Mouse (Mus musculus) right cerebral cortex, postnatal 14 days (tissue): Measurements from ENCODE around the gene Eif3l.

Experiments used
- DNase-seq: peaks from one replicate; pipeline ENCODE4 v3.0.0; 2022

Eif3l gene

DNA sequence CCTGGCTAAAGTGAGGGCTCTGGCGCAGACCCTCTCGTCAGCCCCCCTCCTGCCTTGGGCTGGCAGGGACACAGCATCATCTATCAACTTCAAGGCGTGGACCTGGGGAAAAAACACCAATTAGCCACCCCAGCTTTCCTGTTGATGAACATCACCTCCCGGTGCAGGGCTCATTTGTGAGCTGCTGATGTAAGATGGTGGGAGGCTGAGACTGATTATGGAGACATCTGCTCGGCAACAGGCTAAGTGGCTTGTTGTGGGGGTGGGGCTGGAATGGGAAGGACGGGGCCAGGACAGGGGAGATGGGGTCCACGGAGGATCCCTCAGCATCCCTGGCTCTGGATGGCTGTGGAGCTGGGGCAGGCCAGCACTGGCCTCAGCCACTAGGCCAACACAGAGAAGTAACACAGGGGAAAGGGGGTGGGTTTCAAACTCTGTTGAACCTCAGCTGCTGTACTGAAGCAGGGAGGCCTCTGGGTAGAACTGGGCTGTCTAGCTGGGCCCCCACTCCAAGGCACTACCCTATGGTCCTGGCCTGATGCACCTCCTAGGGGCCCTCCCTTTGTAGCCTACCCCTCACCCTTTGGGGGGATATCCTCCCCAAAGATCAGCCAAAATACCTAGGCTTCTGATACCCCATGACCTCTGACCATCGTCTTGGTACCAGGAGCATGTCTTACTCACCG lies 24.7 kb upstream of the Eif3l start:
- DNase-seq, result no peak

DNA sequence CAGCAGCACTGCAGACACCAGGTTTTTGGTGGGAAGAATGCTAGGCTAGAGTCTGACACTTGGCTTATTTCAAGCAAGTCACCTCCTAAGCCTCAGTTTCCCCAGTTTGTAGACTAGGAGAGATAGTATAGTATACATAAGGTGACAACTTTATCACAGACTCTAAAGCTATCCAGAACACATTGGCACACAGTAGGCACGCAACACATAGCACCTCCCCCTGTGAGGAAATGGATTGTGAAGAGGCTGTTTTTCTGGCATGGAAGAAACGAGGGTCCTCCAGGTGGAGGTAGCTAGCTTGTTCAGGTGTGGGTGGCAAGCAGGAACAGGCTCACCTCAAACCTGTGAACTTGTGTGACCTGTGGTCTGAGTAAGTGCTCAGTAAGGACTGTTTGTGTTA lies 24.0 kb upstream of the Eif3l start:
- no peak for DNase-seq

DNA sequence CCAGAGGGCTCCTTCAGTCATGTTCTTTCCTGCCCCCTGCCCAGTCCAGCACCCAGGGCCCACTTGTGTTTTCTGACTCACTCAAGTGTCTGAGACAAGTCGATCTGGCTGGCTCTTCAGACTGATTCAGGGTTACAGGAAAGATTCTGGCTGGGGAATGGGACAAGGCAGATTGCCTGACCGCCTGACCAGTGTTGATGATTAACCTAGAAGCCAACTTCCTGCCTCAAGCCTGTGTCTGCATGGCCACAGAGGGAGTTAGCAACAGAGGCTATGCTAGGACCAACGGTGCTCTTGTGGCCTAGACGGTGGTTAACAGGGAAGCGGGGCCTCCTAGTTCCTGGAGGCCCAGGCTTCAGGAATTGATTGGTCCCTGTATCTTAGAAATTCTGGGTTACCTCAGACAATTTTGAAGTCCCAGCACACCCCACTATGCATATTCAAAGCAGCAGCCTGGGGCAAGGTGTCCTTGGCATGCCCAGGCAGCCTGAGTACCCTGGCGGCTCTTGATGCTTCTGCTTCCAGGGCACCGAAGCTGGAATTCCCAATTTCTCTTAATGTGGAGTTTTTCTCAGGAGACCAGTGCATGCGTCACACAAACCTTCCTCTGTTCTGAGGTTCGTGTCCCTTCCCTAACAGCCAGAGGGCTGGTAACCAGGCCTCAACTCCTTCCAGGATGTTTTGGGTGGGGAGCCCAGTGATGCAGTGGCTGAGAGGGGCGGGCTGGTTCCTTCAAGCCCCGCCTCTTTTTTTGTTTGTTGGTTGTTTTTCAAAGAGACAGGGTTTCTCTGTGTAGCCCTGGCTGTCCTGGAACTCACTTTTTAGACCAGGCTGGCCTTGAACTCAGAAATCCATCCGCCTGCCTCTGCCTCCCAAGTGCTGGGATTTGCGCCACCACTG lies 23.3 kb upstream of the Eif3l start:
- DNase-seq, result no peak

DNA sequence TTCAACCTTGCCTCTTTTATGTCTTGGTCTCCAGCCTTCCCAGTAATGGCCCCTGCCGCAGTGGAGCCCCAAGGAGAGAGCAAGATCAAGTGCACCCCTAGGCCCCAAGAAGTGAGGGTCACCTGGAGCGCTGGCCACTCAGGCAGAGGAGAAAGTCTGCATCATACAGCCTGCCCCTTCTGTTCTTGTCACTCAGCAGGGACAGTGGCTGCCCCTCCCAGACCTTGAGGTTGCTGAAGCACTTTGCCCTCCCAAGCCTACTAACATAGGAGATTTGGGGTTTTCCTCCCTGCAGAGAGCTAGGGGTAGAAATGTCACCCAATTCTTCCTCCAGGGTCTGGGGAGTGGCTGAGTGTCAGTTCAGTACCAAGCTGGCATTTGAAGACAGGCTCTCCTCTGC lies 22.6 kb upstream of the Eif3l start:
- DNase-seq, result no peak

DNA sequence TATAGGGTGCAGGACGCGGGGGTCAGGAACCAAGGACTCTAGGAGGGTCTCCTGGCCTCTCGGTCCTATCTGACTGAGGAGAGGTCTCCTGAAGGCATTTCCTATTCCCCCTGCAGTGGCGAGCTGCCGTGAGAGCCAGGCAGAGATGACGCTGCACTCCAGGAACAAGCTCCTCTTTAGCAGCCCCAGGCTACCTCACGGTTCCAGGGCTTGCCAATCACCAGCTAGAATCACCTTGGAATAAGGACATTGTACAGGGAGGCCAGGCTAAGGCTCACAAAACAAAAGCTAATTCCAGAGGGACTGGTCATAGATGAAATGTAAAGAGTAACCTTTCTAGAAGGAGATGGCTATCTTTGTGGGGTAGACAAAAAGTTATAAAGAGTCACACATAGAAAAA lies 18.4 kb upstream of the Eif3l start:
- DNase-seq, result no peak

DNA sequence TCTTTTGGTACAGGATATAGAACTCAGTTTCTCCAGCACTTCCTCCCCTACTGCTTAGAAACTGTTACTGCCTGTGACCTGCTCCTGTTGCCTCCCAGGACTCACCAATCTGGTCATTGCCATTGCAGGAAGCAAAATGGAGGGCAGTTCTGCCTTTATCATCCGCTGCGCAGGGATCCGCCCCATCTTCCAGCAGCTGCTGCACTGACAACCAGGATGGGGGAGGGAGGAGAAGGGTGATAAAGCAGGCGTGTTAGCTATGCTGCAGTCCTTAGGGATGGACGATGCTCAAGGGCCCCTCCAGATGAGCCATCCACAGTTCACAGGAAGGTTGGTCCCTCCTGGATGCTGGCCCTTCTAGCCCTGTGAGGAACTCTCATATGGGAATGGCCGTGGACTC lies 17.1 kb upstream of the Eif3l start:
- no peak for DNase-seq

DNA sequence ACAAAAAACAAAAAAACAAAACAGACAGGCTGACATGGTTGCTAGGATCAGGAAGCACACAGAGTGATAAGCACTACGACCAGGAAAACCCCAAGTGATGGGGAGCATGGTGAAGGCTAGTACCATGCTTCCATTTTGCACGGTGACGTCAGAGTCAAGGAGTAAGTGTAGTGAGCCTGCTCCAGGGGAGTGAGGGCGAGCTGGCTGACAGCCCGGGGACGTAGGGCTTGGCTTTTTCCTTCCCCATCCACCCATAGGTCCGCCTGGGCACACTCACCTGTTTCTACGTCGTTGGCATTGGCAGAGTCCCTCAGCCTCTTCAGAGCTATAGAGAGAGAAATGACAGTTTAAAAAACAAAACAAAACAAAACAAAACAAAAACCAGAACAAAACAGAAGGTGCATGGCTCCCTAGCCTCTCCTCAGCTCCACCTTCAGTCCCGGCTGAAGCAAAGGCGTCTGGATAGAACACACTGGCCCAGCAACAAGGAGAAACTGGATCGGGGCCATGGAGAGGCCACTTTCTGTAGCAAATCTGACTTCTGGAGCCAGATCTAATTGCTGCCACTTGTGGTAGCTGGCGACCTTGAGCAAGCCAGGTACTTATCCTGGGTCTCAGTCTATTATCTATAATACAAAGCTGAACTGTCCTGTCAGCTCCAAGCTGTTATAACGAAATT lies 14.0 kb upstream of the Eif3l start:
- DNase-seq, result no peak

DNA sequence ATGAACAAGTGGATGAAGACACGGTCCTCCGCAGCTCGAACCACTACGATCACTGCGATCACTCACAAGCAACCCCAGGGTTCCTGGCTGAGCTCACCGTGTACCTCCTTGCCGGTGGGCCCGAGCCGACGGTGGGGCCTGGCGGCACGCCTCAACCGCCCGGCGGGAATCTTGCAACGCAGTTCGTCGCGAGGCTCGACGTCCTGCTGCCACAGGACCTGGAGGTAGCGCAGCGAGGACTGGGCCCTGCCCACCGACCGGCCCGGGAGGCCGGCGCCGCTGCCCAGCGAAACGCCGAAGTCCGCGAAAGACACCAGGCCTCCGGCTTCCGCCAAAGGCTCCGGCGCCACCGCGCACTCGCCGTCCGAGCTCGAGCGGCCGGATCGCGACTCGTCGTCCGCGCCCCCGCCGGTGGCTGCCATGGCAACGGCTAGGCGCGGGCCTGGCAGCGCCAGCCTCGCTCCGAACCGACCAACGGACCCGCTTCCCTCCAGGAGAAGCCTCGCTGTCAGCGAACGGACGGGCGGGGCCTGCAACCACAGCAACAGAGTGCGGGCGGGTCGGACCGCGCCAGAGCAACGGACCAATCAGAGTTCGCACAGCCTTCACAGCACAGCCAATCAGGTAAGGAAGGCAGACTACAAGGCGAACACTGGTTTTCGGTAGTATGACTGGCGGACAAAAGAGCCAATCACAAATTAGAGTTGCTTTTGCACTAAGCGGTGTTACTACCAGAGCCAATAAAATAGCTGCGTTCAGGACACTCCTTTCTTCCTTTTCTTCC lies 12.4 kb upstream of the Eif3l start, which contains the start of gene Ankrd54:
Gene Ankrd54 (minus strand): TSS at position 518 of the 784 bp plus-strand sequence.
- peak; percentile 97 for DNase-seq

DNA sequence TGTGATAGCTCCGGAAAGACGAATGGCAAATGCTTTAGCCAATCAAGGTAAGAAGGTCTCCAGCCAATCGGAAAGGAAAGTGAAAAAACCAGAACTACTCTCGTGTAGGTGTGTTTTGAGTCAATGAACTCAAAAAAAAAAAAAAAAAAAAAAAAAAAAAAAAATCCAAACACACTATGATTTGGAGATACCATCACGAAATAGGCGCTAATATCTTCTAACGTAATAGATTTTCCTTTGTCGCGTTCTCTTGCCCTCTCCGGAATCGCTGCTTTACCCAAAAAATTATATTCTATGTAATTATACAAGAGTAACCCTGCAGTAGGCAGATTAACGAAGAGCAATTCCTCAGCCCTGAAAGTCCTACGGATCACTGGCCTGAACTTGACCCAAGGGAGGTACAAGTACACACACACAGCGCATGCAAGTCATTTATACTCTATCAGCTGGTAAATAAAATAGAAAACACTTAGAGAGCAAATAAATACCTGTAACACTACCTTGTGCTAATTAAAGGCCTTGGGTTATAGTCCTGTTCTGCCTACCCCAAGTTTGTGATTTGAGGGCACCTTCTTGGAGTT lies 11.7 kb upstream of the Eif3l start:
- no peak for DNase-seq

DNA sequence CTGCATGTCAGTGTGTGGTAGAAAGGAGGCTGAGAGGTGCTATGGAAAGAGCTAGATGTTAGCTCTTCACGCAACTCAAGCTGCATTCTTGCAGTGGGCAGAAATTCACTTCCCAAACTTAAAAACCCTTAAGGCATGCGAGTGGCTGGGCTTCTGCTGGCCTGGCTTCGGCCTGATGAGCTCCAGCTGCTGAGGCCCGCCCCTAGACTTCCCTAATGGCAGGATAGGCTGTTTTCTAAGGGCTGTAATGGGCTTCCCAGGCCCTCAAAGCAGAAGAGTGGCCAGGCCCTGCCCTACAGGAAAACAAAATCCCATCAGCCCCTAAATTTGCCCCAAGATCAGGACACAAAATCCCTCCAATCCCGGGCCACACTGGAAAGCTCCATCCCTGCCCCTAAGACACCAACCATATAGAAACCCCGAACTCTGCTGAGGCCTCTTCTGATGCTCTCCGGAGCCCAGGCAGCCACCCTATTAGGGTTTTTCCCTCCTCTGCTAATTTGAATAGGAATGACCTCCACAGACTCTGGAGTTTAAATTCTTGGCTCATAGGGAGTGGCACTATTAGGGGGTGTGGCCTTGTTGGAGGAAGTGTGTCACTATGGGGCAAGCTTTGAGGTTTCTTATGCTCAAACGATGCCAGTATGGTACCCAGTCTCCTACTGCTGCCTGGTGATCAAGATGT lies 9.8 kb upstream of the Eif3l start:
- DNase-seq, result no peak

DNA sequence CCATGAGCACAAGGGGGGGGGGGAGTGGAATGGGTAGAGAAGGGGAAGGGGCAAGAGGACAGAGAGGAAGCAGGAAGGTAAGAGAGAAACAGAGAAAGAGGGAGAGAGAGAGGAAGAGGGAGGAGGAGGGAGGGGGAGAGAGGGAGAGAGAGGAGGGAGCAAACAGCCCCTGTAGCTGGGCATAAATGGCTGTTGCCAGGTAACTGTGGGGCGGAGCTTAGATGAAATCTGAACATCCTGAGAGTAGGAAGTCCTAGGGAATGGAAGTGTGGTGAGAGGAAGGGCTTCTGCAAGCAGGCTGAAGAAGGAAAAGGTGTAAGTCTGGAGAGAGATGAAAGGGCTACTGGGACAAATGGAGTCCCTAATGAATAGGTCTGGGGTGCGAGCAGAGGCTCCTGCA lies 8.7 kb upstream of the Eif3l start:
- DNase-seq, result no peak

DNA sequence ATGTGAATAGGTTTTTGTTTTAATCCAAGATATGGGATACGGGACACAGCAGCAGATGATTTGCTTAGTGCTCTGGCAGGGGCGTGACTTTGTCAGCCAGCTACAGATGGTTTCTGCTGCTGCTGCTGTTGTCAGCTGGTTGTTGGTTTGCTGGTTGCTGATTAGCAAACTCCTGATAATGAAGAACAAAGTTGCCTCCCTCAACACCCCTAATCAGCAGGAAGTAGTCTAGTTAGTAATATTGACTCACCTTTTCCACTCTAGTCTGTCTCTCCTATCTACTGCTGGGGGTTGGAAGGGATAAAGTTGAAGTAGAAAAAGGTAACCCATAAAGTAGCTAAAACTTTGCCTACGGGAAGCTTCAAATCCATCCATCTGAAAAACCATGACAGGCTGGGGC lies 7.3 kb upstream of the Eif3l start:
- no peak for DNase-seq

DNA sequence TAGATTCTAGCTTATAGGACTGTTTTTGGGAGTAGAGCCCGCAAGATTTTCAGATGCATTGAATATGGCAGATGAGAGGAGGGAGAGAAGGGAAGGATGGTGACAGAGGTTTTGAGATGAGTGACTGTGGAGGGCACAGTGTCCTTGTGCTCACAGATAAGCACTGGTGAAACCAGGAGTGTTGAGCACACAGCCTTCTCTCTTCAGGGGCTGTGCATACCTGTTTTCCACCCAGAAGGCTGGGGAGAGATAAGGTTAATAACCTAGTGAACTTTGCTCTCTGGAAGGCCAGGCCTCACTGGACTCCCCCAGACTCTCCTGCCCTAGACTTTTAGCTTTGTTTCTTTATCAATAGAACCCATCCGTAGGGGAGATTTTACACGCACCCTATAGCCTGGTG lies 6.6 kb upstream of the Eif3l start:
- no peak for DNase-seq

DNA sequence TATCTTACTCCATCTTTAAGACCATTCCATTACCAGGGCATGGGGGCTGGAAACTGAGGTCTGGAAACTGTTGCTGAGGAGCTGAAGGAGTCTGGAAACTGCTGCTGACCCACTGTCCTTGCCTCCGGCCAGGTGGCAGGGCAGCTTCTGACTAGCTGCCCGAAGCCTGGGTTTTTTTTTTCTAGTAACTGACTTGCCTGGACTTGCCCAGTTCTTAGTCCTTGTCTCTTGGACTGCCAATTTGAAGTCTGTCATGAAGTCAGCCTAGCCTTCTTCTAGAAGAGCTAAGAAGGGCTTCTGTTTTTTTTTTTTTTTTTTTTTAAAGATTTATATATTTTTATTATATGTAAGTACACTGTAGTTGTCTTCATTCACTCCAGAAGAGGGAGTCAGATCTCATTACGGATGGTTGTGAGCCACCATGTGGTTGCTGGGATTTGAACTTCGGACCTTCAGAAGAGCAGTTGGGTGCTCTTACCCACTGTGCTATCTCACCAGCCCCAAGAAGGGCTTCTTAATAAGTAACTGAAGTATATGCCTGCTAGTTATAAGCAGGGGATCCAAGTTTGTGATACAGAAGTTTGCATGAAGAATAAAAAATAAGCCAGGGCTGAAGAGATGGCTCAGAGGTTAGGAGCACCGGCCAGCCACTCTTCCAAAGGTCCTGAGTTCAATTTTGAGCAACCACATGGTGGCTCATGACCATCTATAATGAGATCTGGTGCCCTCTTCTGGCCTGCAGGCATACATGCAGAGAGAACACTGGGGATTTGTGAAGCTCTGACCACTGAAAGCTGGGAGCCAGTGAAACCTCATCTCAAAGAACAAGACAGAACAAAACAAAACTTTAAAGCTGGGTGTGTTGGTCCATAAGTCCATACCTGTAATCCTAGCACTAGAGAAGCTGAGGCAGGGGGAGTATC lies 3.6 kb upstream of the Eif3l start:
- DNase-seq, result no peak

DNA sequence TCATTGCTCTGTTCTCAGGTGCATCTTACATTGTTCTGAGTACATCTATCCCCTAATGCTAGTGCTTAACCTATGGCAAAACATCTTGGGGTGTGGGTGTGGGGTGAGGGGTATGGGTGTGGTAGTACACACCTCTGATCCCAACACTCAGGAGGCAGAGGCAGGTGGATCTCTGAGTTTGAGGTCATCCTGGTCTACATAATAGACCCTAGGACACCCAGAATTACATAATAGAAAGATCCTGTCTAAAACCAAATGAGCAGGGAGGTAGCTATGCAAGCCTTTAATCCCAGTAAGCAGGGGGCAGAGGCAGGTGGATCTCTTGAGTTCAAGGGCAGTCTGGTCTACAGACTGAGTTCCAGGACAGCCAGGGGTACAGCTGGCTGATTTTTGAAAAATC lies 1.2 kb upstream of the Eif3l start:
- no peak for DNase-seq

DNA sequence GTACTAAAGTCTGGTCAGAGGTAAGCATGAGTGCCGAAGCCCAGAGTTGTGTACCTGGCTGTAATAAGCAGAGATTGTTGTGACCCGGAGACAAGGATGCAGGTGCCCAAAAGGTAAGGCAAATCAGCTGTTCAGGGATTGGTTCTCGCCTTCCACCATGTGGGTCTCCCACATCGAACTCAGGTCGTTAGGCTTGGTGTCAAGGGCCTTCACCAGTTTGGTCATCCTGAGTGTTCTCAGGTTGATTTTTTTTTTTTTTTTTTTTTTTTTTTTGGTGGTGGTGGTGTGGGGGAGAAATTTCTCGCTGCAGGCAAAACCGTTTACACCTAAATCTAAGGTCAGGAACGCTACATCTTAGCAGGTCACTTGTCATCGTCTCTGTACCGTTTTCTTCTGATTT lies 533 bp upstream of the Eif3l start:
- DNase-seq, result no peak

DNA sequence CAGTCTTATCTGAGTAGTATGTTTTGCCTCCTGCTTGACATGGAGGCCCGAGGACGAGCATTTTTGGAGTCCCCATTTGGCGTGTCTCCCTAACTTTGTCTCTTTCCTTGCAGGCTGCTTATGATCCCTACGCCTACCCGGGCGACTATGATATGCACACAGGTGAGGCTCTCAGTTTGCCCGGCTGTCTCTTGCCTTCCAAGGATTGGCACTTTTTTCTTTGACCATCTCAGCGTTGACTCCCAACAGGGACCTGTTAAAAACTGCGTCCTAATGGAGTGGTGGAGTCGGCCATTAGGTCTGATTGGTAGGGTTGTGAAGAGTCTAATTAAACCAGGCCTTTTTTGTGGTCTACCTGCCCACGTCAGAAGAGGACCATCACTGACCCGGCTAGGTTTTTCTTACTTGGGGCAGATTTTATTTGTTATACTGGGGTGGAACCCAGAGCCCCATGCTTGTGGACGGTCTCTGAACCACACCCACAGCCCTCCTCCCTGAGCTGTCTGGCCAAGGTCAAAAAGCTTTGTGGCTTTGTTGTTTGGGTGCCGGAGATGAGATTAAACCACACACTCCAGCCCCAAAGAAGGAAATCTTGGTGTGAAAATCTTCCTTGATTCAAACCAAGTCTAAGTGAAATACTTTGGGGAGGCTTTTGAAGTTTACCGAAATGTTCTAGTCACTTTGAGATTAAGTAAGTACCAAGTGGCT lies 833 bp downstream of the Eif3l start:
- no peak for DNase-seq

DNA sequence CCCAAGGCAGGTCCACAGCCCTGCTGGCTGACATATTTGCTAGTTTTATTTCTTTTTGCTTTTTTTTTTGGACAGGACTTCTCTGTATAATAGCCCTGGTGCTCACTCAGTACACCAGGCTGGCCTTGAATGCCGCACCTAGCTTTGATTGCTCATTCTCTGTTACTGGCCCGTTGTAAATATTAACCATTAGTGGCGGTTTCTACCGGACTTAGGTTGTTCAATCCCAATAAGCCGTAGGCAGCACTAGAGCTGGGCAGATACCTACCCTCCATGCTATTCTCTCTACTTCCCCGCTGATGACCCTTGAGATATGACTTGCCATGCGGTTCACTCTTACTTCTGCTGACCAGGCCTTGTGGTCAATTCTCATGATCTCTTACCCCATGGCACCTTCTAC lies 4.6 kb downstream of the Eif3l start:
- DNase-seq, result no peak

DNA sequence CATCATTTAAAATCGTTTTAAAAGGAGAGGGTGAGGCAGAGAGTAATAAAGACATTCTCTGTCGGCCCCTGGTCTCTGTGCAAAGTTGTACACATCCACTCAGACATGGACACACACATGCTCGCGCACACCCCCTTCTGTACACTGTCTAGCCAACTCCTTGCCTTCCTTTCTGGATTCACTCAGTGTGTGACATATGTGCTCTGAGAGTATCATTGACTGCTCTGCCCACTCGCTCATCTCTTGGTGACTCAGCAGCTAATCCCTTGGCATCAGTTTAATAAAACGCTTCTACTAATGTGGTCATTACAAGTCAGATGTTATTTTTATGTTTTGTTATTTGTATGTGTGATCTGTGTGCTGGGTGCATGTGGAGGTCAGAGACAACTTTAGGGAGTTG lies 17.3 kb downstream of the Eif3l start:
- no peak for DNase-seq
